Mouse (Mus musculus) frontal cortex, postnatal 36 days (tissue): ENCODE measurements around the gene Sptbn1.

ENCODE experiments used
- DNase-seq, 2 experiments: peaks; one replicate each; pipeline ENCODE4 v3.0.0; 2022; ENCODE audit warnings: low spot score in 2 of 2

Sptbn1 gene

GRCm38 (mm10) chr11:30132581-30132980 is 135.4 kb downstream of the Sptbn1 start:
- DNase-seq: no peak

- DNase-seq: no peak
Measured at GRCm38 (mm10) chr11:30131640-30132039, 136.3 kb downstream of the Sptbn1 start.

GRCm38 (mm10) chr11:30129339-30129738 is 138.6 kb downstream of the Sptbn1 start:
- DNase-seq: no peak

- DNase-seq: no peak
Measured at GRCm38 (mm10) chr11:30126840-30127239, 141.1 kb downstream of the Sptbn1 start.

GRCm38 (mm10) chr11:30118038-30118437 is 149.9 kb downstream of the Sptbn1 start:
- DNase-seq: no peak

- no peak for DNase-seq
Measured at GRCm38 (mm10) chr11:30113631-30114030, 154.3 kb downstream of the Sptbn1 start.

GRCm38 (mm10) chr11:30110634-30111033 is 157.3 kb downstream of the Sptbn1 start:
- no peak for DNase-seq

- DNase-seq: no peak
Measured at GRCm38 (mm10) chr11:30104177-30104576, 163.8 kb downstream of the Sptbn1 start.

- DNase-seq: peak; percentile 32 to 51
Measured at GRCm38 (mm10) chr11:30102594-30102993, 165.4 kb downstream of the Sptbn1 start.

GRCm38 (mm10) chr11:30101796-30102195 is 166.2 kb downstream of the Sptbn1 start:
- no peak for DNase-seq

GRCm38 (mm10) chr11:30101162-30101561 is 166.8 kb downstream of the Sptbn1 start:
- DNase-seq: no peak

GRCm38 (mm10) chr11:30099916-30100315 is 168.1 kb downstream of the Sptbn1 start:
- DNase-seq: no peak

GRCm38 (mm10) chr11:30095212-30095773 is 172.7 kb downstream of the Sptbn1 start:
- no peak for DNase-seq

- no peak for DNase-seq
Measured at GRCm38 (mm10) chr11:30091892-30092291, 176.1 kb downstream of the Sptbn1 start.

GRCm38 (mm10) chr11:30085114-30085513 is 182.9 kb downstream of the Sptbn1 start:
- DNase-seq: no peak

- no peak for DNase-seq
Measured at GRCm38 (mm10) chr11:30057299-30057698, 210.7 kb downstream of the Sptbn1 start.
